Mouse (Mus musculus) liver, postnatal 0 days (tissue): ENCODE measurements at regions not wholly inside any gene's neighbourhood (a gene's known extent, or its start where the extent isn't known, plus 50 kb on each side); places are given as distances from the start of the nearest gene placed in this dataset.
"Not testable (repeated sequence)": the region's sequence is repeated elsewhere in the genome, so short reads cannot be mapped to it uniquely, and the experiment has no call there.

Experiments
- ATAC-seq: fragments of 200-750 bp; cut with Nextera tagmentation; 2 replicates; pipeline ENCODE4 v1.8.0; 2017; ENCODE audit warnings: mild to moderate bottlenecking, moderate library complexity
- DNase-seq: peaks from one replicate; pipeline ENCODE4 v3.0.0-alpha.2; 2016
- H3K27ac ChIP-seq: fragments of 300-500 bp; sonication (generic); 2 replicates; pipeline ENCODE4 v1.5.1; 2014; ENCODE audit warnings: antibody characterized with exemption, moderate library complexity, mild to moderate bottlenecking, low read depth
- H3K27me3 ChIP-seq: fragments of 300-500 bp; sonication (generic); 2 replicates; pipeline ENCODE4 v1.6.1; 2014; ENCODE audit warnings: low read length, control low read depth, mixed read lengths; ENCODE audit not compliant: insufficient read depth
- H3K36me3 ChIP-seq: fragments of 300-500 bp; sonication (generic); replicated peaks from 2 replicates; pipeline ENCODE4 v1.6.1; 2014; ENCODE audit warnings: mild to moderate bottlenecking, control low read depth, low read length, moderate library complexity, mixed read lengths; ENCODE audit not compliant: insufficient read depth
- H3K4me1 ChIP-seq: fragments of 300-500 bp; sonication (generic); 2 replicates; pipeline ENCODE4 v1.6.1; 2014; ENCODE audit warnings: antibody characterized with exemption, mild to moderate bottlenecking, control low read depth; ENCODE audit not compliant: insufficient read depth
- H3K4me2 ChIP-seq: fragments of 300-500 bp; sonication (generic); 2 replicates; pipeline ENCODE4 v1.6.1; 2014; ENCODE audit warnings: low read depth, mild to moderate bottlenecking, low read length, moderate library complexity, mixed read lengths
- H3K4me3 ChIP-seq: fragments of 300-500 bp; sonication (generic); 2 replicates; pipeline ENCODE4 v1.5.1; 2014; ENCODE audit warnings: low read depth, low read length
- H3K9ac ChIP-seq: fragments of 300-500 bp; sonication (generic); replicated peaks from 2 replicates; pipeline ENCODE4 v1.6.1; 2014; ENCODE audit warnings: mild to moderate bottlenecking, moderate library complexity
- H3K9me3 ChIP-seq: fragments of 300-500 bp; sonication (generic); 2 replicates; pipeline ENCODE4 v1.6.1; 2016; ENCODE audit warnings: mild to moderate bottlenecking, control low read depth, low read length, mixed read lengths
- CTCF ChIP-seq: sonication (generic); IDR thresholded peaks from 2 replicates; pipeline ENCODE4 v1.5.1; 2016; ENCODE audit warnings: antibody characterized with exemption, low read depth
- EP300 ChIP-seq: IDR thresholded peaks from 2 replicates; pipeline ENCODE4 v1.6.1; 2016; ENCODE audit warnings: antibody characterized with exemption, low read depth, mild to moderate bottlenecking
- WGBS: fragments of 180-500 bp; shearing (Covaris S2); extraction: QIAGEN DNeasy Blood & Tissue Kit; methylation state at CpG from one replicate; pipeline ENCODE4 v1.1.7; 2014; ENCODE audit not compliant: insufficient replicate concordance; 5-methylcytosine and 5-hydroxymethylcytosine counted together

- TF ChIP-seq EP300 = no peak
- TF ChIP-seq CTCF = 0 out of 2 replicates have a peak, but pooled peaks have one; percentile 15
- no peaks in the 10 kb centered on the region for H3K9me3 ChIP-seq
- H3K4me3 ChIP-seq = no peak overlapping the region
- DNase-seq (no peak), ATAC-seq (no peak)
- 65% methylated on average over 4 of the region's 4 CpGs for WGBS
- H3K36me3 ChIP-seq = no peaks in the 10 kb centered on the region
- no peaks in the 10 kb centered on the region for H3K4me1 ChIP-seq
- no peak overlapping the region for H3K27ac ChIP-seq
- H3K27me3 ChIP-seq = no peaks in the 10 kb centered on the region
- no peak overlapping the region for H3K9ac ChIP-seq
- H3K4me2 ChIP-seq = no peak overlapping the region
Observed at GRCm38 (mm10) chr8:126099889-126100288, 104.9 kb downstream of the Kcnk1 start.

DNA sequence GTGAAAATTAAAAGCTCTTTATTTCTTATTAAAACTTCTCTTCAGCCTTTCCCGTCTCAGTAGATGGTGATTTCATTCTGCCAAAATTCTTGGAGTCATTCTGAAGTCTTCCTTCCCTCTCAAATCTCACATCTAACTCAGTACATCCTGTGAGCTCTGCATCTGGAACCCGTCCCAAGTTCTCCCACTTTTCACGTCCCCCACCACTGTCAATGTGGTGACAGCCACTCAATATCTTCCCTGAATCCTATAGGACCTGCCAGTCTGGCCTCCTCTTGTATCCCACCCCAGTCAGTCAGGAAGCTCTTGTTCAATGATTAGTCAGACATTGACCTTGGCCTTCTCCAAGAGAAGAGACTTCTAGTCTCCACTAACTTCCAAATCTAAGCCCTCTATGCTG lies 110.1 kb downstream of the Kcnk1 start:
- ATAC-seq = no peak
- Histone ChIP-seq H3K9ac (no peak overlapping the region), H3K9me3 (no peaks in the 10 kb centered on the region), H3K27ac (no peak overlapping the region), H3K27me3 (no peaks in the 10 kb centered on the region), H3K4me2 (no peak overlapping the region), H3K4me3 (no peak overlapping the region), H3K4me1 (no peaks in the 10 kb centered on the region), H3K36me3 (no peaks in the 10 kb centered on the region)
- WGBS = 71% methylated on average over 3 of the region's 3 CpGs
- TF ChIP-seq EP300 (no peak), CTCF (no peak)
- DNase-seq = no peak

DNA sequence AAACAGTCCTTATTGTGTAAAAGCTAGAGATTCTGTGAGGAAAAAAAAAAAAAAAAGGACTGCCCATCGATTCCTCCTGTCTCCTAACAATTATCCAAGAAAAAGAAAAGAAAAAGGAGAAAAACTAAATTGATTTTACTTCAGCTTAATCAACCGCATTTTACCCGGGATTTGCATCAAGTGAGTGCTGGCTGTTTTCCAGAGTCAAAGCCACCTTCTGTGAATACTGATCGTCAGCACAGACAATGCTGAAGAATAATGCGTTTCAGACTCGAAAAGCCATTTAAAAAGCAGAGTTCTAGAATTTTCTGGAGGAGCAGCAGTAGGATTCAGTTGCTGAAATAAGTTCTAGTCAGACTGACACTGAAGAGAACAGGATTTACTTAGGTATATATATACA lies 131.1 kb downstream of the Kcnk1 start:
- H3K27me3 ChIP-seq = no peaks in the 10 kb centered on the region
- no peak for ATAC-seq
- DNase-seq = no peak
- no peak overlapping the region for H3K4me2 ChIP-seq
- H3K9me3 ChIP-seq = no peaks in the 10 kb centered on the region
- no peak overlapping the region for H3K4me3 ChIP-seq
- no peak overlapping the region for H3K9ac ChIP-seq
- no peaks in the 10 kb centered on the region for H3K4me1 ChIP-seq
- H3K36me3 ChIP-seq = no peaks in the 10 kb centered on the region
- H3K27ac ChIP-seq = no peak overlapping the region
- 68% methylated on average over 6 of the region's 6 CpGs for WGBS
- TF ChIP-seq CTCF (no peak), EP300 (no peak)

DNA sequence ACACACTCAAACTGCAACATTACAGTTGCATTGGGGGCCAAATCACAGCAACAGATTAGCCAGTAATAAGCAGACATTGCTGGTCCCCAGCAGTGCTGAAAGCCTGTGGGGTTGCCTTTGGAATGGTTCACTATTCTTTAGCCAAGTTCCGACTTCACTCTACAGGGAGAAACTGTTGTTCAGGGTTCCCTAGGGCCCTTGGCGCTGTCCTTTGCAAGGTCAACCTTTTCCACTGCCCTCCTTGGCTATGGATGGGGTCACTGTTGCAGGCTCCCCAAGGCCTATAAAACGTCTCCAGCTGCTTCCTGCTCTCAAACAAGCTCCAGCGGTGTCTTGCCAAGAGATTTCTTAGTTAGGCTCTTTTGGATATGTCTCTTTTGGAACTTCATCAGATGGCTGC lies 137.1 kb downstream of the Kcnk1 start:
- TF ChIP-seq EP300 (no peak), CTCF (no peak)

GRCm38 (mm10) chr8:126132918-126133317 lies 137.9 kb downstream of the Kcnk1 start:
- not testable (repeated sequence) for H3K4me3 ChIP-seq, H3K9ac ChIP-seq, H3K27me3 ChIP-seq, DNase-seq, H3K9me3 ChIP-seq, ATAC-seq, H3K4me1 ChIP-seq, H3K4me2 ChIP-seq, H3K27ac ChIP-seq, H3K36me3 ChIP-seq
- 86% methylated on average over 4 of the region's 4 CpGs for WGBS

More for the DNA sequence above, 137.1 kb downstream of the Kcnk1 start:
- H3K4me2 ChIP-seq = no peak overlapping the region
- no peak overlapping the region for H3K4me3 ChIP-seq
- ATAC-seq (no peak), DNase-seq (no peak)
- H3K9me3 ChIP-seq = no peaks in the 10 kb centered on the region
- 64% methylated on average over 4 of the region's 4 CpGs for WGBS
- no peak overlapping the region for H3K9ac ChIP-seq
- no peaks in the 10 kb centered on the region for H3K36me3 ChIP-seq
- H3K4me1 ChIP-seq = no peaks in the 10 kb centered on the region
- H3K27me3 ChIP-seq = no peaks in the 10 kb centered on the region
- no peak overlapping the region for H3K27ac ChIP-seq

GRCm38 (mm10) chr8:126135100-126135499 lies 140.1 kb downstream of the Kcnk1 start:
- Histone ChIP-seq H3K9me3 (no peaks in the 10 kb centered on the region), H3K9ac (no peak overlapping the region), H3K4me2 (no peak overlapping the region), H3K27ac (no peak overlapping the region), H3K27me3 (peaks cover 24% of the 10 kb centered on the region), H3K36me3 (no peaks in the 10 kb centered on the region), H3K4me1 (0 out of 2 replicates have a peak, but pooled peaks cover 2% of the 10 kb centered on the region), H3K4me3 (no peak overlapping the region)
- DNase-seq = no peak
- no peak for TF ChIP-seq EP300
- TF ChIP-seq CTCF = no peak
- no peak for ATAC-seq
- 58% methylated on average over 10 of the region's 10 CpGs for WGBS

DNA sequence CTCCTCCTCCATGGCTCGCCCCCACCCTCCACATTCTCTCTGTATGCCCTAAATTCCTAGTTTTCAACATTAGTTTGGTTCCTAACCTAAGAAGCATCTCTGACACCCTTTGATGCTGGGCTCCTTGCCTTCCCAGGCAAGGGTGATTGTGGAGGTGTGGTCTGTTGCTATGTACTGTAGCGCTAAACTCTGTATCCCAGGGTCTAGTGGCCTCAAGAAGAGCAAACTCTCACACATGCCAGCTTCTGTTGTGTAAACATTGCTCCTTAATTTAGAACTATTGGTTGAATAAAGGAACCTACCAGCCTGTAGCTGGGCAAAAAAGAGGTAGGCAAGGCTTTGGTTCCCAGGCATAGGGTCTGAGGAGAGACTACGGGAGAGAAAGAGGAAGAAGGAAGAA lies 140.6 kb downstream of the Kcnk1 start:
- Histone ChIP-seq H3K4me3 (no peak overlapping the region), H3K9ac (no peak overlapping the region), H3K9me3 (no peaks in the 10 kb centered on the region), H3K27ac (no peak overlapping the region), H3K36me3 (no peaks in the 10 kb centered on the region), H3K4me1 (0 out of 2 replicates have a peak, but pooled peaks cover 2% of the 10 kb centered on the region), H3K27me3 (peaks cover 28% of the 10 kb centered on the region), H3K4me2 (no peak overlapping the region)
- WGBS = 56% methylated on average over 3 of the region's 3 CpGs
- no peak for TF ChIP-seq EP300
- no peak for TF ChIP-seq CTCF
- no peak for DNase-seq
- ATAC-seq = no peak
